8 mouse cellular contexts compared by ENCODE assay signal in genomic region chr17:88063980-88064346, GRCm38 (mm10). TPM values are rescaled to one million over a fixed set of nuclear protein-coding genes. Genes with fewer than 3 reads are reported as not detected.
A peak's percentile ranks its signal among the peaks of the same experiment; 100 is the strongest.
DNase-seq lines count a peak whose midpoint lies in the region; ATAC-seq and TF ChIP-seq lines count a peak whose summit lies in the region.

No protein-coding gene starts in this region.

- no peak for ATAC-seq in embryonic facial prominence, embryonic 15.5 days (ENCODE audit: insufficient number of reproducible peaks, low FRiP score, low TSS enrichment, low read depth)
- ATAC-seq in limb, embryonic 14.5 days (ENCODE audit: low FRiP score, low read depth): no peak
- ATAC-seq in midbrain, embryonic 15.5 days (replicated peaks): peak; percentile 13

- H3K27ac ChIP-seq in embryonic facial prominence, embryonic 15.5 days (replicated peaks): peak overlapping the region; percentile 100
- H3K27ac ChIP-seq in limb, embryonic 14.5 days (replicated peaks; ENCODE audit: low read depth, low read length): peak overlapping the region; percentile 100
- peak overlapping the region; percentile 100 for H3K27ac ChIP-seq in midbrain, embryonic 15.5 days

- DNase-seq in 416B (ENCODE audit: low read depth): peak; percentile 57
- peak; percentile 42 to 50 for DNase-seq in adrenal gland, postnatal 4 days (ENCODE audit: low spot score in 2 of 2)
- peak; percentile 48 to 58 for DNase-seq in heart, adult 9 months (ENCODE audit: low spot score in 2 of 2)
- peak; percentile 26 to 52 for DNase-seq in kidney, adult 8-10 months
- peak; percentile 65 for DNase-seq in limb, embryonic 14.5 days (ENCODE audit: low spot score)
- DNase-seq in spleen, postnatal 14 days (ENCODE audit: low spot score in 2 of 2): peak; percentile 44 to 58

- H3K36me3 ChIP-seq in embryonic facial prominence, embryonic 15.5 days: no peaks in the 10 kb centered on the region
- H3K36me3 ChIP-seq in limb, embryonic 14.5 days (ENCODE audit: control insufficient read depth, insufficient read depth, low read length): no peaks in the 10 kb centered on the region
- no peaks in the 10 kb centered on the region for H3K36me3 ChIP-seq in midbrain, embryonic 15.5 days (replicated peaks)

- H3K4me3 ChIP-seq in embryonic facial prominence, embryonic 15.5 days (replicated peaks): peak overlapping the region; percentile 92
- H3K4me3 ChIP-seq in limb, embryonic 14.5 days (replicated peaks; ENCODE audit: low read length): peak overlapping the region; percentile 95
- H3K4me3 ChIP-seq in midbrain, embryonic 15.5 days: peak overlapping the region; percentile 99

- H3K9ac ChIP-seq in embryonic facial prominence, embryonic 15.5 days: peak overlapping the region; percentile 99
- H3K9ac ChIP-seq in limb, embryonic 14.5 days (ENCODE audit: low read depth, low read length, severe bottlenecking): peak overlapping the region; percentile 99
- peak overlapping the region; percentile 100 for H3K9ac ChIP-seq in midbrain, embryonic 15.5 days

- WGBS in embryonic facial prominence, embryonic 15.5 days: under 1% methylated on average over 23 of the region's 23 CpGs
- WGBS in limb, embryonic 14.5 days: under 1% methylated on average over 23 of the region's 23 CpGs
- 0% methylated on average over 23 of the region's 23 CpGs for WGBS in midbrain, embryonic 15.5 days

- H3K4me2 ChIP-seq in embryonic facial prominence, embryonic 15.5 days (replicated peaks): peak overlapping the region; percentile 66
- H3K4me2 ChIP-seq in limb, embryonic 14.5 days (replicated peaks; ENCODE audit: low read depth, low read length, severe bottlenecking): peak overlapping the region; percentile 80
- H3K4me2 ChIP-seq in midbrain, embryonic 15.5 days: peak overlapping the region; percentile 45

- peaks cover 10% of the 10 kb centered on the region; the same call in 1 of the 2 replicates for H3K4me1 ChIP-seq in embryonic facial prominence, embryonic 15.5 days
- H3K4me1 ChIP-seq in limb, embryonic 14.5 days (ENCODE audit: control insufficient read depth, insufficient read depth, low read length): peaks cover 7% of the 10 kb centered on the region
- H3K4me1 ChIP-seq in midbrain, embryonic 15.5 days: peaks cover 17% of the 10 kb centered on the region

- no peaks in the 10 kb centered on the region for H3K9me3 ChIP-seq in embryonic facial prominence, embryonic 15.5 days (replicated peaks)
- H3K9me3 ChIP-seq in limb, embryonic 14.5 days (ENCODE audit: control insufficient read depth, low read length): no peaks in the 10 kb centered on the region
- no peaks in the 10 kb centered on the region for H3K9me3 ChIP-seq in midbrain, embryonic 15.5 days

- no peak for TF ChIP-seq POLR2A in limb, embryonic 14.5 days (IDR thresholded peaks at IDR 0.05; ENCODE audit: borderline replicate concordance, extremely low read depth, insufficient read depth, insufficient read length)

- no peaks in the 10 kb centered on the region for H3K27me3 ChIP-seq in embryonic facial prominence, embryonic 15.5 days
- no peaks in the 10 kb centered on the region for H3K27me3 ChIP-seq in limb, embryonic 14.5 days (ENCODE audit: control insufficient read depth, insufficient read depth, low read length)
- no peaks in the 10 kb centered on the region for H3K27me3 ChIP-seq in midbrain, embryonic 15.5 days (replicated peaks)

RNA-seq across cellular contexts. Expression of gene Fbxo11, which starts 1.1 kb away (rescaled TPM):
- total RNA-seq in adrenal gland, postnatal 4 days (2021): 10 to 100 TPM; 74.0 to 76.3 TPM
- 19.4 and 19.6 TPM in 2 replicates for polyA plus RNA-seq in embryonic facial prominence, embryonic 15.5 days (2015; fragmentation: Nextera tagmentation; extraction: Ambion mirVana)
- polyA plus RNA-seq in limb, embryonic 14.5 days (2012; rRNA removed): 50.9 and 63.0 TPM in 2 replicates
- 29.5 and 34.1 TPM in 2 replicates for polyA plus RNA-seq in limb, embryonic 14.5 days (2014; fragmentation: Nextera tagmentation; extraction: Ambion mirVana)
- polyA plus RNA-seq in midbrain, embryonic 15.5 days (2015; fragmentation: Nextera tagmentation; extraction: Ambion mirVana): 33.6 and 37.5 TPM in 2 replicates
